Mouse (Mus musculus): ENCODE measurements around the gene Inha. TPM values are rescaled to one million over a fixed set of nuclear protein-coding genes. Genes with fewer than 3 reads are reported as not detected.

The Inha gene
- total RNA-seq, 2 experiments from 2014 or later, result 30.7 to 31.9 TPM

DNA sequence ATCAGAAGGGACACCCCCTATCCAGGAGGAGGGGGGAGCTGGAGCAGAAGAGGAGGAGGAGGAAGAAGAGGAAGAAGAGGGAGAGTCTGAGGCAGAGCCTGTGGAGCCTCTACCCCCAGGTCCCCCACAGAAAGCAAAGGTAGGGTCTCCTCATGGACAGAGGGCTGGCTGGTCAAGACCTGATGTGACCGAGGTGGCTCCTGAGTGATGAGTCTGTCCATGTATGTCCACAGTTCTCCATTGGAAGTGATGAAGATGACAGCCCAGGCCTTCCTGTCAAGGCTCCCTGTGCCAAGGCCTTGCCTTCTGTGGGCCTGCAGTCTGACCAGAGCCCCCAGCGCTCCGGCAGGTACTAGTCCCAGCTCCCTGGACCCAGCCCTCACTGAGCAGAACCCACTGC lies 41.2 kb downstream of the Inha start:
- intact Hi-C loops (cut with DNase I), result no loop called here
- DNase-seq (ENCODE audit: low spot score in 2 of 2), result no peak

DNA sequence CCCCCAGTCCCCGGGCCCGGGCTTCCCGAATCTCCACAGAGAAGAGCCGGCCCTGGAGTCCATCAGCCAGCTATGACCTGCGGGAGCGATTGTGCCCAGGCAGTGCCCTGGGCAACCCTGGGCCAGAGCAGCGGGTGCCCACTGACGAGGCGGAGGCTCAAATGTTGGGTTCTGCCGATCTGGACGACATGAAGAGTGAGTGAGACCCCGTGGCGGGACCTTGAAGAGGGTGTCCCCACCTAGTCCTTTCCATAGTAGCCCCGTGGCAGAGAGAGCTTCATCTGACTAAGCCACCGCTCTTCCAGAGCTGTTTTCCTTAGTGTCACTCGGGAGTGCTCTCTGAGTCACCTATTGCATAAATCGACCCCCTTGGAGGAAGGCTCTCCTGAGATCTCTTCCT lies 42.0 kb downstream of the Inha start:
- intact Hi-C loops (cut with DNase I), result no loop called here
- no peak for DNase-seq (ENCODE audit: low spot score in 2 of 2)

DNA sequence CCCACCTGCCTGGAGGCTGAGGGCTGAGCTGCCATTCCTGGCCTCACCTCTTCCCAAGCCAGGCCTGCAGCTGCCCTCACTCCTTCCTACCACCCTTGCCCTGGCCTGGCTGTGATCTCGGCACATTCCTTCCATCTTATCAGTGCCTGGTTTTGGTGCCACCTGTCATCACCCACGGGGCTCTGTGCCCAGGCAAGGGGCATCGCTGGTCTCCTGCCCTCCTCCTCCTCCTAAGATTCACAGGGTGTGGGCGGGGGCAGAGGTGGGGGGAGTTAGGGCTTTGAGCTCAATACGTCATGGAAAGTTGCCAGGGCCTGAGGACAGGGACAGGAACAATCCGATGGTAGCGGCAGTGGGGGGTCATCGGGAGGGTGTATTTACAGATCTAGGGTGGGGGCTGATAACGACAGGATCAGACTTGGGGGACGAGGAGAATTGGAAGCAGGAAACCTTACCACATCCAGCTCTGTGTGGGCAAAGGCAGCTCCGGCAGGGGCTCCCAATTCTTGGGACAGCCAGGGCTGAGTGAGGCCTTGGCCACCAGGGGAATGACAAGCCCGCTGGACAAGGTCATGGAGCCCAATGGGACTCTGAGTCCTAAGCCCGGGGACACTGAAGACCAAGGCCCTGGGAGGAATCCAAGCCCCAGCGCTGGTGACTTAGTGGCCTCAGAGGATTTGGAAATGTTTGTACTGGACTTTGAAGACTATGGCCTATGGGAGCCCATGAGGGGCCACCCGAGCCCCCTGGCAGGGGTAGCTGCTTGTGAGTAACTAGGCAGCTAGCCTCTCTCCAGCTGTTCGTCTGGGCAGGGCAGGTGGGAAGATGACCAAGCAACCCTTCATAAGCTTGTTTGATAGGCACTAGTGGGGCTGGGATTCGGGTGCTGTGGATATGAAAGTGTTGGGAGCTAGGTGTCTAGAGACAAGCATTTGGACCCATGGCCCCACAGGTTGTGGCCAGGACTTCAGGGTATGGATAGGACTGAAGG lies 42.7 kb downstream of the Inha start:
- intact Hi-C loops (cut with DNase I), result no loop called here
- DNase-seq (ENCODE audit: low spot score in 2 of 2), result no peak

DNA sequence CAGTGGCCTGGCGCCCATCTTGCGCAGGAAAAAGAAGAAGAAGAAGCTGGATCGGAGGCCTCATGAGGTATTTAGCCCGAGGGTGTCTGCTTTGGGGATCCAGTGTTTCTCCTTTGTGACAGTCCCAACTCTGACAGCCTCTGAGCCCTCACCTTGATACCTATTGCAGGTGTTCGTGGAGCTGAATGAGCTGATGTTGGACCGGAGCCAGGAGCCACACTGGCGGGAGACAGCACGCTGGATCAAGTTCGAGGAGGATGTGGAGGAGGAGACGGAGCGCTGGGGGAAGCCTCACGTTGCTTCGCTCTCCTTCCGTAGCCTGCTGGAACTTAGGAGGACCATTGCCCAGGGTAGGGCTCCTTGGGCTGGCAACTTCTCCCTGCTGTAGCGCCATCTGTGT lies 43.7 kb downstream of the Inha start:
- no peak for DNase-seq (ENCODE audit: low spot score in 2 of 2)
- intact Hi-C loops (cut with DNase I), result no loop called here

DNA sequence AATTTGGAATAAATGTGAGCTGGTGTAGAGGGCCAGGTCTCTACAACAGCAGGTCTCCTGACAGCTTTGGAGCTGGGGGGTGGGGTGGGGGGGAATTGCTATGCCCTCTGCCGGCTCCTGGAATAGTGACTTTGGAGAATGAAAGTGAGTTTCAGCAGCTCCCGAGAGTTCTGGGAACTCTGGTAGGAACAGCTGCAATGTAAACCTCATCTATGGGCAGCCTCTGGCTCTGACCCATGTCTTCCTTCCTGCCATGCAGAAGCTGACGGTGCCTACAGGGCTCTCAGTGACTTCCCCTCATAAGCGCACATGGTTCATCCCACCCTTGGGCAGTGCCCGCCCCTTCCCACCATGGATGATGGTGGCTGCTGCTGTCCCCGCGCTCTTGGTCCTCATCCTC lies 48.8 kb downstream of the Inha start:
- no peak for DNase-seq (ENCODE audit: low spot score in 2 of 2)
- intact Hi-C loops (cut with DNase I), result no loop called here

DNA sequence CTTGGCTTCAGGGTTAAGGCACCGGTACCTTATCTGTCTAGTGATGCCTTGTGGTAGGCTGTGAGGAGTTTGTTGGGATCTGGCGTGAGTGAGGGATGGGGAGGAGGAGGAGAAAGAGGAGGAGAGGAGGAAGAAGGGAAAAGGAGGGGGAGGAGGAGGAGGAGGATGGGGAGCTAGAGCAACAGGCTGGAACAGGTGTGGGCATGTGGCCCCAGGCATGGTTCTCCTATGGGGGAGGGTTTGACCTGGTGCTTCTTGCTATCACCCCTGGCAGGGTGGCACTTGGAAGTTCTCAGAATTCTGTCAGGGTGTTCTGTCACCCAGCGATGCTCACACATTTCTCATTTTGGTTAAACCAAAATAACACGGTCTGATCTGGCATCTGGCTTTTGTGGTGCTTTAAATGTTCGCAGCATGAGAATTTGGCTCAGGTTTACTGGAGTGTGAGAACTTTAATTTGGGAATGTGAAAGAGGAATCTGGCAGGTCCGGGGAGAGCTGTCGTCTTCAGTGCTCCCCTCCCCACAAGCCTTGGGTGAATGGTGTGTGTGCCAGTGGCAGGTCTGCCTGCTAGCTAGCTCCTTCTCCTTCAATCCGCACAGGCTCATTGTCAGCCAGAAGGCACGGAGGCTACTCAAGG lies 49.4 kb downstream of the Inha start:
- peak in 1 of 2 experiments; percentile 80 for DNase-seq (ENCODE audit: low spot score in 2 of 2)
- intact Hi-C loops (cut with DNase I), result no loop called here

DNA sequence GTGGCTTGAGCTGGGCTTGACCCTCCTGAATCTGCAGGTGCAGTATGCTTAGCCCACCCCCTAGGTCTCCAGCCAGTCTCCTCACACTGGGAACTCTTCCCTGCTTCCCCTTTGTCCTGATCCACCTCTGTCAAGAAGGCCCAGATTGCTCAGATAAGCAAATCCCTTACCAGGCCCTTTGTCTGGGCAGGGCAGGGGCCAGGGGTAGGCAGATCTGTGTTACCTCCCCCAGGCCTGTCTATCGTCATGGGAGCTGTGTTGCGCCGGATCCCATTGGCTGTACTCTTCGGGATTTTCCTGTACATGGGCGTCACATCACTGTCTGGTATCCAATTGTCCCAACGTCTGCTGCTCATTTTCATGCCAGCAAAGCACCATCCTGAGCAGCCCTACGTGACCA lies 50.2 kb downstream of the Inha start:
- no peak for DNase-seq (ENCODE audit: low spot score in 2 of 2)
- intact Hi-C loops (cut with DNase I), result no loop called here

DNA sequence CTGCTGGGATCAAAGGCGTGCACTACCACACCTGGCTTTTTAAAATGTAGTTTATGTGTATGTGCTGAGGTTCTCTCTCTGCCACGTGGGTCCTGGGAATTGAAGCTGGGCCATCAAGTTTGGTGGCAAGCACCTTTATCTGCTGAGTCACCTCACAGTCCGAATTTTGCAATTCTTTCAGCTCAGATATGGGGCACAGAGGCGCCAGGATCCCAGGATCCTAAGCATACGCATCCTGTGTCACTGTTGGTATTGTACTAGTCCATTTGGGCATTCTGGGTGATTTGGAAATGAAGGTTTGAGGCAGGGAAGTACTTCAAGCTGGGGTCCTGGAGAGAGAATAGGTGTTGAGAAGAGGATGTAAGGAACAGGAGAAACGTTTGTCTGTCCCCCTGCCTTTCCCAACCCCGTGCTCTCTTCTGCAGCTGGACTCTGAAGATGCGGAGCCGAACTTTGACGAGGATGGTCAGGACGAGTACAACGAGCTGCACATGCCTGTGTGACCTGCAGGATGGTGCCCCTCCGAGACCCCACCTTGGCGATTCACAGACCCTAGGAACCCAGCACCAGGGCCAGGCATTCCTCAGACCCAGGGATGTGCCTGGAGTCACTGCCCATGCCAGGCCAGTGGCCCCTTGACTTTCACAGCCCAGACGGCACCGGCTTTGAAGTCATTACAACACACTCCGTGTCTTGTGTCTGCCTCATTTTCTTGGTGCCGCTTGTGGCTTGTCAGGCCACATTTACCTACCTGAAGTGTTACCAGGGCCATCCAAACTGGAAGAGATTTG lies 51.7 kb downstream of the Inha start:
- intact Hi-C loops (cut with DNase I), result loop anchor here (1.0 kb wide), 1 partner anchor 81 kb away; no protein-coding TSS in a partner anchor
- DNase-seq (ENCODE audit: low spot score in 2 of 2), result no peak

DNA sequence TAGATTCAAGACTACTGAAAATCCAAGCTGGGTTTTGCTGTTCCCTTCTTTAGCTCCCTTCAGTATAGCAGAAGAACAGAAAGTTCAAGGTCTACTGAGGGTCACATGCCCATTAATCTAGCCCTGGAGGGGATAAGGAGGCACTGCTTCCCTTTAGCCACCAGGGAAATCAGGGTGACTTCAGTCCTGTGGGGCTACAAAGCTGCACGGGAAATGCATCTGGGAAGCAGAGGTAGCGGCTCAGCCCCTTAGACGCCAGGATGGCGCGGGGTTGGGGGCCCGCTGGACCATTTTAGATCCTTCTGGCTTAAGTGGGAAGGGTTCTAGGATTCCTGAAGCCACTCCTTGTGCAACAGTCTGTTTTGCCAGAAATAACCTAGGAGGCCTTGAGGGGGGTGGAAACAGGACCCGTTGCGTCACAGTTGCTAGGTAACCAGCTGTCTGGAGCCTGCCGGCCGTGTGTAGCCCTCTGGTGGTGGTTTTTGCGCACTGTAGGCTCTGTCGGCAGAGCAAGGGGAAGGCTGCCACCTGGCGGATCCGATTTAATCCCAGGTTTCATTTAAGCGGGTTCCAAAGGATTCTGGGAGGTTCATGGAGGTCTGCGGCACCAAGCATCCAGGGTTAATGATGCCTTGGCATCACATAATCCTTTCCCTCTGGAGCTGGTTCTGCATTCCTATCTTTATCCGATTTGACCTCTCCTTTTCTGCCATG lies 52.5 kb downstream of the Inha start:
- peak; percentile 97 for DNase-seq (ENCODE audit: low spot score in 2 of 2)
- intact Hi-C loops (cut with DNase I), result loop anchor here (1.0 kb wide), 1 partner anchor 82 kb away; no protein-coding TSS in a partner anchor

Other genes starting within 250 kb of the Inha start
- 100 to 1,000 TPM; 376 to 396 TPM for gene Ptprn, start 242.6 kb upstream of the Inha start, total RNA-seq (2021)
- gene Resp18, start 228.7 kb upstream of the Inha start, total RNA-seq (2021), result 10 to 100 TPM; 69.0 to 98.8 TPM
- 10 to 100 TPM; 60.1 to 60.8 TPM for gene Dnpep, start 189.1 kb upstream of the Inha start, total RNA-seq (2021)
- gene Des, start 146.7 kb upstream of the Inha start, total RNA-seq (2021), result 1 to 10 TPM; 1.5 to 2.6 TPM
- gene Speg, start 131.8 kb upstream of the Inha start, total RNA-seq (2021), result 100 to 1,000 TPM; 199 to 210 TPM
- gene Gmppa, start 71.1 kb upstream of the Inha start, total RNA-seq (2021), result 10 to 100 TPM; 54.2 to 61.2 TPM
- 10 to 100 TPM; 14.9 to 17.7 TPM for gene Asic4, start 56.6 kb upstream of the Inha start, total RNA-seq (2021)
- 10 to 100 TPM; 77.0 to 79.3 TPM for gene Chpf, start 27.8 kb upstream of the Inha start, total RNA-seq (2021)
- gene Tmem198, start 27.5 kb upstream of the Inha start, total RNA-seq (2021), result 10 to 100 TPM; 76.1 to 77.3 TPM
- 10 to 100 TPM; 33.4 to 35.1 TPM for gene Obsl1, start 625 bp upstream of the Inha start, total RNA-seq (2021)
- 10 to 100 TPM; 30.6 to 32.7 TPM for gene Stk11ip, start 14.5 kb downstream of the Inha start, total RNA-seq (2021)
- gene Slc4a3, start 39.2 kb downstream of the Inha start, total RNA-seq (2021), result 100 to 1,000 TPM; 180 to 195 TPM